Mouse (Mus musculus) midbrain, embryonic 12.5 days (tissue): ENCODE data around the gene Fam162a. TPM values are rescaled to one million over a fixed set of nuclear protein-coding genes. Genes with fewer than 3 reads are reported as not detected.
"Not testable (repeated sequence)": the region's sequence is repeated elsewhere in the genome, so short reads cannot be mapped to it uniquely, and the experiment has no call there.

Experiments
- ATAC-seq: fragments of 200-750 bp; cut with Nextera tagmentation; 2 replicates; pipeline ENCODE4 v1.8.0; 2017; ENCODE audit warnings: low read depth, moderate TSS enrichment, moderate library complexity; ENCODE audit not compliant: low FRiP score
- H3K27ac ChIP-seq: fragments of 300-500 bp; sonication (generic); replicated peaks from 2 replicates; pipeline ENCODE4 v1.5.1; 2016; ENCODE audit warnings: mild to moderate bottlenecking
- H3K27me3 ChIP-seq: fragments of 300-500 bp; sonication (generic); 2 replicates; pipeline ENCODE4 v1.6.1; 2016; ENCODE audit warnings: mild to moderate bottlenecking
- H3K36me3 ChIP-seq: fragments of 300-500 bp; sonication (generic); 2 replicates; pipeline ENCODE4 v1.6.1; 2016
- H3K4me1 ChIP-seq: fragments of 300-500 bp; sonication (generic); 2 replicates; pipeline ENCODE4 v1.6.1; 2016
- H3K4me2 ChIP-seq: fragments of 300-500 bp; sonication (generic); replicated peaks from 2 replicates; pipeline ENCODE4 v1.6.1; 2016; ENCODE audit warnings: mild to moderate bottlenecking, moderate library complexity
- H3K4me3 ChIP-seq: fragments of 300-500 bp; sonication (generic); 2 replicates; pipeline ENCODE4 v1.5.1; 2016; ENCODE audit warnings: mild to moderate bottlenecking
- H3K9ac ChIP-seq: fragments of 300-500 bp; sonication (generic); replicated peaks from 2 replicates; pipeline ENCODE4 v1.6.1; 2016; ENCODE audit warnings: mild to moderate bottlenecking, moderate library complexity
- H3K9me3 ChIP-seq: fragments of 300-500 bp; sonication (generic); 2 replicates; pipeline ENCODE4 v1.6.1; 2016; ENCODE audit warnings: mild to moderate bottlenecking
- WGBS: fragments of 180-500 bp; shearing (Covaris S2); methylation state at CpG from one replicate; pipeline ENCODE4 v1.1.7; 2016; 5-methylcytosine and 5-hydroxymethylcytosine counted together
- polyA plus RNA-seq: library from polyadenylated mRNA; unstranded; fragments of >200 nt; fragmentation: Nextera tagmentation; extraction: Ambion mirVana; gene quantifications from 2 replicates; pipeline ENCODE4 v1.2.1, GENCODE M21; 2016

Gene Fam162a
- polyA plus RNA-seq, 1 experiment from 2014 or later, result 183 TPM

DNA sequence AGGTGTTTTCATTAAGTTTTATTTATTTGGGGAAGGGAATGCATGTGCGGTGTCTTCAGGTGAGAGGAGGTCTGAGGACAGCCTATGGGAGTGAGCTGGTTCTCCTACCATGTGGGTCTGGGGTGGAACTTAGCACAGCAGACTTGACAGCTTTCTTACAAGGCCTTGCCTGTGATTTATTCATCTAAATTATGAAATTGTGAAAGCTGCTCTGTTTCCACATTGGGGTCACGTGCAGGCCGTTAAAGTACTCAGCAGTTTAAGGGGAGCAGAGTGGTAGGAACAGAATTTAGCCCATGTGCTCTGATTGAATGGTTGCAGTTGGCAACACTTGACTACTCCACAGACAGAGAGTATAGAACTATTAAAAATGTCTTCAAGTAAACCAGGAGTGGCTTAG lies 8.5 kb upstream of the Fam162a start:
- Histone ChIP-seq H3K4me3 (no peak overlapping the region), H3K9me3 (no peaks in the 10 kb centered on the region), H3K36me3 (peaks cover 19% of the 10 kb centered on the region), H3K27me3 (no peaks in the 10 kb centered on the region), H3K4me2 (no peak overlapping the region), H3K27ac (no peak overlapping the region), H3K9ac (no peak overlapping the region), H3K4me1 (no peaks in the 10 kb centered on the region)
- 98% methylated on average over 3 of the region's 3 CpGs for WGBS
- ATAC-seq, result no peak

DNA sequence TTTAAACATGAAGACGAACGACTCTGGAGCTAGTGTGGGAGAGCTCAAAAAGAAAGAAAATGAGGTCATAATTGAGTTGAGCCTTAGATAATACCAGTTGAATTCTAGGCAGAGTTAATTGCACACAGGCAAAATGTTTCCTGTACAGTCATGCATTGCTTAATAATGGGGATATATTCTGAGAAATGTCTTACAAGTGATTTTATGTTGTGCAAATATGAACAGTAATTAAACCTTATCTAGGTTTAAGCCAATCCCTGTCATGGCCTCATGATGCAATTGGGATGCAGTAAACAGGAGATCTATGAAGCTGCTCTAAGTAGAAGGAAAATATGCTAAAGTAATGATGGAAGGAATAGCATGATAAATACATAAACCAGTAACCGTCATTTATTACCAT lies 3.4 kb upstream of the Fam162a start:
- H3K9ac ChIP-seq, result no peak overlapping the region
- H3K4me2 ChIP-seq, result no peak overlapping the region
- ATAC-seq, result no peak
- H3K4me1 ChIP-seq, result peaks cover 13% of the 10 kb centered on the region
- H3K4me3 ChIP-seq, result no peak overlapping the region
- no peaks in the 10 kb centered on the region for H3K36me3 ChIP-seq
- H3K27me3 ChIP-seq, result no peaks in the 10 kb centered on the region
- H3K27ac ChIP-seq, result no peak overlapping the region
- WGBS, result 98% methylated on average over 3 of the region's 3 CpGs
- no peaks in the 10 kb centered on the region for H3K9me3 ChIP-seq

DNA sequence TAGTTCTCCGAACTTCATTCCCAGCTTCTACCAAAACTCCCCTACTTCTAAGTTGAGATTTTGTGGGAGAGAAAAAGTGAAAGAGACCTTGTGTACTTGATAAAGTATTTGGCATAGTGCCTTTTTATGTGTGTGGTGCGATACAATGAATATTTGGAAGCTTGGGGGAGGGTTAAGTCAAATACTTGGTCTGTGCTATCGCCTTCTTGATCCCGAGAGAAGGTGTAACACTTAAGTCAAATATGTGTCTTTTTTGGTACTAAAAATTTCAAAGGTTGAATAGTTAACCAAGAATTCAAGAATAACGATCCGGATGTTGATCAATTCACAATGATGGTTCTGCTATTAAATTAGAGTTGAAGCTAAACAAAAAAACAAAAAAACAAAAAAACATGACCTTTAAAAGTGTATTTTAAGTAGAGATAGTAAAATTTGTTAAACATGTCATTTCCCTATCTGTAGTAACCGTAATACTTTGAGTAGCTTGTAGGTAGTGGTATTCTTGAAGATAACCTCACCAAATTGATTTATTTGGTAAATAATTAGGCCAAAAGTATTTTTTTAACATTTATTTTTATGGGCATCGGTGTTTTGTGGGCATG lies 1.1 kb upstream of the Fam162a start:
- H3K4me2 ChIP-seq, result peak overlapping the region; percentile 73
- H3K4me1 ChIP-seq, result peaks cover 24% of the 10 kb centered on the region
- H3K27me3 ChIP-seq, result no peaks in the 10 kb centered on the region
- no peaks in the 10 kb centered on the region for H3K36me3 ChIP-seq
- H3K9ac ChIP-seq, result peak overlapping the region; percentile 75
- WGBS, result 34% methylated on average over 8 of the region's 8 CpGs
- peak overlapping the region; percentile 99; the same call in 1 of the 2 replicates for H3K27ac ChIP-seq
- ATAC-seq, result no peak
- H3K9me3 ChIP-seq, result no peaks in the 10 kb centered on the region
- peak overlapping the region; percentile 79 for H3K4me3 ChIP-seq

DNA sequence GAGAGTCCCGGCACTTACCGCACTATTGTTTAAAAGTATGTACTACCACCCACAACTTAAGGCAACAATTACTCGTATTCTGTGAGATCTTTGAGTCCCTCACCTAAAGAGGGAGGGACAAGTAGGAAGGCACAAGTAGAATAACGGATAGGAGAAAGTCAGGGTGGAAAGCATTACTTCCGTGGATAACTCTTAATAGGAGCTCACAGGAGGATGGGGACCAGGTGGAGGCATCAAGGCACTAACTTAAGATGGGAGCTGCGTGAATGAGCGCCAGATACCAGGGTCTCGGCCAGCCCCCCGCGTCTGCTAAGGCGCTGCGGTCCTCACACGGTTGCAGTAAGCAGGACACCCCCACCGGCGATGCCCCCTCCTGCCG lies 334 bp downstream of the Fam162a start:
- Histone ChIP-seq H3K27ac (peak overlapping the region; percentile 99), H3K9ac (peak overlapping the region; percentile 75), H3K4me3 (peak overlapping the region; percentile 79), H3K9me3 (no peaks in the 10 kb centered on the region), H3K27me3 (no peaks in the 10 kb centered on the region), H3K4me2 (peak overlapping the region; percentile 73), H3K36me3 (no peaks in the 10 kb centered on the region), H3K4me1 (peaks cover 24% of the 10 kb centered on the region)
- WGBS, result 0% methylated on average over 16 of the region's 16 CpGs
- peak; percentile 67; the same call in 1 of the 2 replicates for ATAC-seq

DNA sequence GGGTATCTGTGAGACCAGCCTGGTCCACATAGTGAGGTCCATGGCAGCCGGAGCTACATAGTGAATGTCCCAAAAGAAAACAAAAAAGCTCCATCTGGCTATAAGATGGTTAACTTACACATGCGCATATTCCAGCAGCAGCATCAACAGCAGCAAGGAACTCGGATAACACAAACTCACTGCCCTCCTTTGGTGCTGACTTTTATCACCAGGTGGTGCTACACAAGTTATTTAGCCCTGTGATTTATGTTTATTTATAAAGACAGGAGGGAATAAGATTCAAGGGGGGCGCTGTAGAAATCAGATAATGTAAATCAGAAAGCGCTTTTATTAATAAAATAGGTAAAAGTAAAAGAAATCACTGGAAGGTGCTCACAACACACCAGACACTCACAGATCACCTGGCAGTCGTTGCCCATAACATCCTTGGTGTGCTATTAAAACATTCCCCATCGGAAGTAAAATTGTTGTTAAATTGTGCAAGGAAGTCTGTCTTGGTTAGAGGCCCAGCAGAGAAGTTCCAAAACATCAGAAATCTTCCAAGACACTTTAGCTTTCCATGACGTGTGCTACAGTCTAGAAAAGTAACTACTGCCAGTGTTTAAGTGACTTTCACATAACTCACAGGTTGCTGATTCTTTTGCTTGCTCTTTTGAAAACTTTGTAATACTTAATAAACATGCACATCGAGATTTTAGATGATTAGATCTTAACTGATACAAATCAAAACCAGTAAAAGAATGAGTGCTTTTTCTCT lies 1.4 kb downstream of the Fam162a start:
- Histone ChIP-seq H3K9ac (peak overlapping the region; percentile 75; the same call in 1 of the 2 replicates), H3K4me2 (peak overlapping the region; percentile 73), H3K4me3 (peak overlapping the region; percentile 79), H3K36me3 (no peaks in the 10 kb centered on the region), H3K27ac (no peak overlapping the region), H3K4me1 (peaks cover 24% of the 10 kb centered on the region), H3K9me3 (no peaks in the 10 kb centered on the region), H3K27me3 (no peaks in the 10 kb centered on the region)
- no peak for ATAC-seq
- 37% methylated on average over 9 of the region's 9 CpGs for WGBS

DNA sequence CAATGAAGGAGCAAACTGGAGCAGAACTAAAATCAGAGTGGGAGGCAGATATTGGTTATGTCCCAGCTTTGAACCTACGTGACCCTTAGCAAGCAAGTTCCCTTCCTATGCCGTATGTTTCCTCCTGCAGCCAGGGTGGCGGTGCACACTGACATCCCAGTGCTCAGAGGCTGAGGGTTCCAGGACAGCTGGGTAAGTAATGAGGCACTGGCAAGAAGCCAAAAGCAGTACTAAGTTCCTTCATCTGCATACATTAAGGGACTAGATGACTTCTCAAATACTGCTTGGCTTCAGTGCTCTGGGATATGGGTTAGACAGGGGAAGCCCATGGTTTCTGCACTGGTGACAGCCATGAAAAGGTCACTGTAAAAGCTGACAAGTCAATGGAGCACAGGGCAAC lies 3.0 kb downstream of the Fam162a start:
- no peaks in the 10 kb centered on the region for H3K36me3 ChIP-seq
- H3K4me2 ChIP-seq, result no peak overlapping the region
- no peak overlapping the region for H3K4me3 ChIP-seq
- peaks cover 24% of the 10 kb centered on the region for H3K4me1 ChIP-seq
- no peaks in the 10 kb centered on the region for H3K27me3 ChIP-seq
- ATAC-seq, result no peak
- H3K27ac ChIP-seq, result no peak overlapping the region
- H3K9me3 ChIP-seq, result no peaks in the 10 kb centered on the region
- no peak overlapping the region for H3K9ac ChIP-seq
- WGBS, result 87% methylated on average over 3 of the region's 3 CpGs

DNA sequence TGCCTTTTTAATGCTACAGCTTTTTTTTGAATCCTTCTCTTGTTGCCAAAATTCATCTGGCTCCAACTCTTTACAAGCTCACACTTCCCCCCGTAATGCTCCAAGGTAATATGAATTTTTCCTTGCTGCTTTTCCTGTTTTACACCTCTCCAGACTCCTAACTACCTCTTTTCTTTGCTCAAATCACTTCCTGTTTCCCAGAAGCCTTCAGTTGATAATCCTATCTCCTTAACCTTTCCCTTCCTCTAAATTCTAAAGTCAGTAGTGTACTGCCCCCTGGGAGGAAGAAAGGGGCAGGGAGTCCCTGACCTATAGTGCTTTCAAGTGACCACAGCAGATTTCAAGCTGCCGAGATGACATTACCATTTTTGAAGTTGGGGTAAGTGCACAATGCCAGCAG lies 3.7 kb downstream of the Fam162a start:
- Histone ChIP-seq H3K27ac (no peak overlapping the region), H3K4me2 (no peak overlapping the region), H3K9me3 (no peaks in the 10 kb centered on the region), H3K4me3 (no peak overlapping the region), H3K27me3 (no peaks in the 10 kb centered on the region), H3K4me1 (peaks cover 21% of the 10 kb centered on the region), H3K9ac (no peak overlapping the region), H3K36me3 (no peaks in the 10 kb centered on the region)
- no peak for ATAC-seq
- 81% methylated on average over 2 of the region's 2 CpGs for WGBS

DNA sequence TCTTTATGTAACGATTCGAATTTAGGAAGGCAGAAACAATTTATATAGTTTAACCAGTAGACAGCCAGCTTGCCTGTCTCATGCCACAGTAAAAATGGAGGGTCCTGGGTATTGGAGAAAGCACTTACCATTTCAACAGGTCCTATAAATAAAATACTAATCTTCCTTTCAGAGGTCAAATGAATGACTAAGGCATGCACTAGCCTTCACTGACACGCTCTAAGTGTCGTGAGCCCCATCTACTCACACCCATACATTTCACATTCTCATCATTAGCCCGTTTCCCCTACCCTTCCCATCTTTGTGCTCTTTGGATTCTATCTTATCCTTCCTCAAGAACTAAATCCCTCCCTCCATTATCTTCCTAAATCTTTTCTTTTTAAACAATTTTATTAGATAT lies 6.5 kb downstream of the Fam162a start:
- Histone ChIP-seq H3K27ac (no peak overlapping the region), H3K36me3 (no peaks in the 10 kb centered on the region), H3K9ac (no peak overlapping the region), H3K4me1 (peaks cover 12% of the 10 kb centered on the region), H3K4me2 (no peak overlapping the region), H3K27me3 (no peaks in the 10 kb centered on the region), H3K4me3 (no peak overlapping the region), H3K9me3 (no peaks in the 10 kb centered on the region)
- ATAC-seq, result no peak
- WGBS, result 88% methylated on average over 5 of the region's 5 CpGs

DNA sequence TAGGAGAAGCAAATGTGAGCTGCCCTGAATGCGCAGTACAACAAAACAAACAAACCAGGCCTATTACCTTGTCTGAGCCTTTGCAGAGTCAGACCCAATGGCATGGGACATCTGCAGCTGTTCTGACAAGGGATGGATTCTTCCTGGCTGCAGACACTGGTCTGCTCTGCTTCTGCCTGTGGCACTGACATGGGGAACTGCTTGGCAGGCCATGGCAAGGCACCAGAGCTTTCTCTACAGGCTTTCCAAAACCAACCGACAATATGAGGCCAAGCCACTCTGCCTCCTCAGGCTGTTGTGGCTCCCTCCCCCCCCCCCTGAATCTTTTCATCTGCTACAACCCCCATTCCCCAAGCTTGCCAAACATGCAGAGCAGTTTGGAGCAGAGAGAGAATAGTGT lies 8.1 kb downstream of the Fam162a start:
- H3K36me3 ChIP-seq, result no peaks in the 10 kb centered on the region
- 78% methylated on average over 2 of the region's 2 CpGs for WGBS
- H3K4me2 ChIP-seq, result no peak overlapping the region
- ATAC-seq, result no peak
- no peak overlapping the region for H3K4me3 ChIP-seq
- H3K9ac ChIP-seq, result no peak overlapping the region
- H3K4me1 ChIP-seq, result 0 out of 2 replicates have a peak, but pooled peaks cover 2% of the 10 kb centered on the region
- no peak overlapping the region for H3K27ac ChIP-seq
- no peaks in the 10 kb centered on the region for H3K27me3 ChIP-seq
- no peaks in the 10 kb centered on the region for H3K9me3 ChIP-seq

DNA sequence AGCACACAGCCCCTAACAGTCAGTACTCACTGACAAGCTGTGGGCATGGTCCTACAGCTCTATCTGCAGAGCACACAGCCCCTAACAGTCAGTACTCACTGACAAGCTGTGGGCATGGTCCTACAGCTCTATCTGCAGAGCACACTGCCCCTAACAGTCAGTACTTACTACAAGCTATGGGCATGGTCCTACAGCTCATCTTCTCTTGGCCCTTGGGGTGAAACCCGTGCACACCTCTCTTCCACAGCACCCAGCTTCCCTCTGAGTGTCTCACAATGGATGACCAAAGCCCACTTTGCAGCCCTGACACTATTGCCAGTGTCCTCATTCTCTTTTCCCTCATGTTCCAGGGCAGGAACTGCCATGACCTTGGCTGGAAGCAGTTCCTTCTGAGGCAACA lies 8.9 kb downstream of the Fam162a start:
- H3K9me3 ChIP-seq, H3K36me3 ChIP-seq, H3K4me2 ChIP-seq, H3K9ac ChIP-seq, H3K27ac ChIP-seq, H3K4me1 ChIP-seq, H3K4me3 ChIP-seq, ATAC-seq, H3K27me3 ChIP-seq: not testable (repeated sequence)
- WGBS, result 90% methylated on average over 1 of the region's 1 CpGs

DNA sequence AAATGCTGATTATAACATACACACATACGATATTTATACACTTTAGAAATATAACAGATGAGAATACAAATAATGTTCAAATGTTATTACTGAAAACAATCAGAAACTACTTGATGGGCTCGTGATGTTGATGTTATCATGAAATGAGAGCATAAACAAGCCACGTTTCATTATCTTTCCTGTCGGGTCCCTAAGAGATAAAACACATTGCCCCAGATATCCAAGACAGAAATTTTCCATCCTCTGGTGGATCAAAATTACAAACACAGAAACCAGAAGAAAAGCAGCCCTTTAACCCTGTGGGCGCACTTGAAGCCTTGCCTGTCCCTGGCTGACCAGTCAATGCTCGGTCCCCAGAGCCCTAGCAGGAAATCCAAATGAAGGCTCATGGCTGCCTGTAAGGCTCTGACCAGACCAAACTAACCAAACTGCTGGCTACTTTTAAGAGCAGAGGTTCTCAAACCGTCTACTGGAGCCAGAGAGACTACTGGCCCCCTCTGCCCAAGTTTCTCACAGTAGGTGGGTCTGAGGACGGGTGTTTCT lies 13.4 kb downstream of the Fam162a start:
- Histone ChIP-seq H3K27ac (no peak overlapping the region), H3K9ac (no peak overlapping the region), H3K4me3 (no peak overlapping the region), H3K27me3 (no peaks in the 10 kb centered on the region), H3K36me3 (peaks cover 4% of the 10 kb centered on the region; the same call in 1 of the 2 replicates), H3K4me1 (no peaks in the 10 kb centered on the region), H3K4me2 (no peak overlapping the region), H3K9me3 (no peaks in the 10 kb centered on the region)
- no peak for ATAC-seq
- 84% methylated on average over 8 of the region's 8 CpGs for WGBS

DNA sequence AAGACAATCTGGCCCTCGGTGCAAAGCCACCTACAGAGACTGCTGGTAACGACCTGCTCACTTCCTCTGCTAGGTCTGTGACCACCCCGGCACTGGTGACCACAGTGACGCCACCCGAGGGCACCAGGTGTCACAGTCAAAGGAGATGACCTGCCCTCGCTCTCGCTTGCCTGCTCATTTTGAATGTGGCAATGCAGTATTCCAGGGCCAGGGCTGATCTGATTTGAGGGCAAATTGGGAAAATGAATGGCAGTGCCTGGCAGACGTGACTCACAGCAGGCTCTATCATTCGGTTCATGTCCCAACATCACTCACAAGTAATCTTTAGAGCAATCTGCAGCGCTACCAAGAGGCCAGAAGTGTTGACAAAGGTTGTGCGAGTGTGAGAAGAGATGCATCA lies 15.0 kb downstream of the Fam162a start:
- Histone ChIP-seq H3K4me2 (no peak overlapping the region), H3K9me3 (no peaks in the 10 kb centered on the region), H3K9ac (no peak overlapping the region), H3K27me3 (no peaks in the 10 kb centered on the region), H3K4me1 (no peaks in the 10 kb centered on the region), H3K36me3 (peaks cover 12% of the 10 kb centered on the region), H3K4me3 (no peak overlapping the region), H3K27ac (no peak overlapping the region)
- WGBS, result 87% methylated on average over 11 of the region's 11 CpGs
- ATAC-seq, result no peak
